Mouse (Mus musculus) cortical plate, adult 2 months (tissue): ENCODE data around the gene Rassf7.

Experiments used
- CTCF ChIP-seq: fragments of 200-500 bp; IDR thresholded peaks from 2 replicates; pipeline ENCODE4 v1.5.1; 2011; ENCODE audit warnings: mild to moderate bottlenecking, control low read depth, low read length; ENCODE audit not compliant: insufficient read depth; ENCODE audit errors: extremely low read depth
- POLR2A ChIP-seq: fragments of 200-500 bp; IDR thresholded peaks from 2 replicates; pipeline ENCODE4 v1.6.1; 2011; ENCODE audit warnings: mild to moderate bottlenecking, low read length, control low read depth; ENCODE audit not compliant: insufficient read depth; ENCODE audit errors: extremely low read depth

DNA sequence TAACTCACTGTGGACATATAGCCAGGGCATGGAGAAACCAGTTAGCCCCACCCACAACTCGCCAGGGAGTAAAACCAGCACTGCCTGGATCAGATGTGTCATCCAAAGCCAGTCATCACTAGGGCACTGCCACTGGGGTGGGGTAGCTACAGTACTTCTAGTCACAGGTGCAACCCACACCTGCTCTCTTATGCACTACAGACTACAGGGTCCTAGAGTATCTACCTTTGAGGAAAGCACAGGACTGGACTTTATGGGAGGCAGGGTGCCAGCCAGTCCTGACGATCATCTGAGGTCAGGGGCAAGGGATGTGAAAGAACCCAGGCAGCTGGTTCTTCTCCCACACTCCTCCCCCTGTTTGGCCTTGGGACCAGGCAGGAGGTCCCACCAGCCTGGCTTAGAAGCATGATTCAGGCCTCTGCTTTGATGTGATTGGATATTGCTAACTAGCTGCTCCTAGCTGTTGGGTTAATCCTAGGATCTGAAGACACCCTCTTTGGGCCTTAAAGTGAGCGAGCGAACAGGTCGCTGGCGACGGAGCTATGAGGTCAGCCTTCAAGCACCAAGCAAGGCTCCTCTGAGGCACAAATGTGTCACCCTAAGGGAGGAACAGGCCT is 47.7 kb upstream of the Rassf7 start:
- no peak for TF ChIP-seq CTCF
- TF ChIP-seq POLR2A = no peak
